Mouse (Mus musculus) lung, postnatal 4 days (tissue): ENCODE results near the gene Cdh4.

ENCODE experiments used
- DNase-seq, 2 experiments: peaks; one replicate each; pipeline ENCODE4 v3.0.0; 2021

Cdh4 gene

GRCm38 (mm10) chr2:179604746-179605145 lies 162.5 kb downstream of the Cdh4 start:
- no peak for DNase-seq

- DNase-seq, result no peak
Measured at GRCm38 (mm10) chr2:179605255-179605654, 163.0 kb downstream of the Cdh4 start.

- DNase-seq, result no peak
Measured at GRCm38 (mm10) chr2:179606341-179606740, 164.1 kb downstream of the Cdh4 start.

- DNase-seq, result peak in 1 of 2 experiments; percentile 23
Measured at GRCm38 (mm10) chr2:179615906-179616305, 173.7 kb downstream of the Cdh4 start.

- no peak for DNase-seq
Measured at GRCm38 (mm10) chr2:179623643-179624473, 181.6 kb downstream of the Cdh4 start.

- DNase-seq, result no peak
Measured at GRCm38 (mm10) chr2:179627563-179627962, 185.3 kb downstream of the Cdh4 start.

- DNase-seq, result no peak
Measured at GRCm38 (mm10) chr2:179630720-179631119, 188.5 kb downstream of the Cdh4 start.

GRCm38 (mm10) chr2:179640576-179641301 lies 198.5 kb downstream of the Cdh4 start:
- DNase-seq, result no peak

GRCm38 (mm10) chr2:179648573-179649263 lies 206.5 kb downstream of the Cdh4 start:
- no peak for DNase-seq

GRCm38 (mm10) chr2:179649370-179649769 lies 207.1 kb downstream of the Cdh4 start:
- DNase-seq, result no peak

GRCm38 (mm10) chr2:179650168-179650567 lies 207.9 kb downstream of the Cdh4 start:
- no peak for DNase-seq

- no peak for DNase-seq
Measured at GRCm38 (mm10) chr2:179655506-179655905, 213.3 kb downstream of the Cdh4 start.

GRCm38 (mm10) chr2:179659254-179659653 lies 217.0 kb downstream of the Cdh4 start:
- no peak for DNase-seq

GRCm38 (mm10) chr2:179661998-179662714 lies 219.9 kb downstream of the Cdh4 start:
- no peak for DNase-seq

GRCm38 (mm10) chr2:179662739-179663138 lies 220.5 kb downstream of the Cdh4 start:
- DNase-seq, result no peak

GRCm38 (mm10) chr2:179663652-179664051 lies 221.4 kb downstream of the Cdh4 start:
- no peak for DNase-seq

- no peak for DNase-seq
Measured at GRCm38 (mm10) chr2:179664171-179664608, 222.0 kb downstream of the Cdh4 start.

GRCm38 (mm10) chr2:179670689-179671088 lies 228.5 kb downstream of the Cdh4 start:
- no peak for DNase-seq

- no peak for DNase-seq
Measured at GRCm38 (mm10) chr2:179679866-179680265, 237.6 kb downstream of the Cdh4 start.

- DNase-seq, result peak in 1 of 2 experiments; percentile 27
Measured at GRCm38 (mm10) chr2:179681386-179681785, 239.2 kb downstream of the Cdh4 start.

GRCm38 (mm10) chr2:179687243-179687681 lies 245.0 kb downstream of the Cdh4 start:
- DNase-seq, result peak; percentile 28 to 68

- no peak for DNase-seq
Measured at GRCm38 (mm10) chr2:179688976-179689375, 246.7 kb downstream of the Cdh4 start.

GRCm38 (mm10) chr2:179689761-179690160 lies 247.5 kb downstream of the Cdh4 start:
- DNase-seq, result no peak
